Mouse (Mus musculus): ENCODE measurements around the gene Pomgnt2.

GRCm38 (mm10) chr9:122012816-122013215, 15.9 kb upstream of the Pomgnt2 start:
- TF ChIP-seq CTCF (IDR thresholded peaks at IDR 0.05; ENCODE audit: borderline replicate concordance, insufficient read depth, low read length) (no peak), POLR2A (IDR thresholded peaks at IDR 0.05; ENCODE audit: low read depth, low read length) (no peak)
